Mouse (Mus musculus): ENCODE measurements around the gene ccdc198. TPM values are rescaled to one million over a fixed set of nuclear protein-coding genes. Genes with fewer than 3 reads are reported as not detected.

Gene ccdc198
- polyA plus RNA-seq, 1 experiment from 2014 or later: not detected

GRCm38 (mm10) chr14:49173290-49174135 lies 71.8 kb downstream of the ccdc198 start:
- ATAC-seq (ENCODE audit: insufficient number of reproducible peaks, low FRiP score, low TSS enrichment, low read depth): no peak
- WGBS: 46% methylated on average over 16 of the region's 16 CpGs
- H3K4me3 ChIP-seq: peak overlapping the region; percentile 95

GRCm38 (mm10) chr14:49172582-49172988 lies 72.7 kb downstream of the ccdc198 start:
- Histone ChIP-seq H3K9me3 (no peaks in the 10 kb centered on the region), H3K4me1 (peaks cover 20% of the 10 kb centered on the region), H3K27ac (peak overlapping the region; percentile 80), H3K4me2 (peak overlapping the region; percentile 85), H3K27me3 (no peaks in the 10 kb centered on the region), H3K4me3 (peak overlapping the region; percentile 95), H3K9ac (peak overlapping the region; percentile 91), H3K36me3 (no peaks in the 10 kb centered on the region)
- peak; percentile 66; the same call in 1 of the 2 replicates for ATAC-seq (ENCODE audit: insufficient number of reproducible peaks, low FRiP score, low TSS enrichment, low read depth)
- under 1% methylated on average over 45 of the region's 46 CpGs for WGBS

More at GRCm38 (mm10) chr14:49173290-49174135, 71.8 kb downstream of the ccdc198 start:
- H3K9me3 ChIP-seq: no peaks in the 10 kb centered on the region
- peak overlapping the region; percentile 85 for H3K4me2 ChIP-seq
- H3K27me3 ChIP-seq: no peaks in the 10 kb centered on the region
- H3K27ac ChIP-seq: no peak overlapping the region
- H3K9ac ChIP-seq: peak overlapping the region; percentile 91; the same call in 1 of the 2 replicates
- no peaks in the 10 kb centered on the region for H3K36me3 ChIP-seq
- H3K4me1 ChIP-seq: peaks cover 20% of the 10 kb centered on the region

DNA sequence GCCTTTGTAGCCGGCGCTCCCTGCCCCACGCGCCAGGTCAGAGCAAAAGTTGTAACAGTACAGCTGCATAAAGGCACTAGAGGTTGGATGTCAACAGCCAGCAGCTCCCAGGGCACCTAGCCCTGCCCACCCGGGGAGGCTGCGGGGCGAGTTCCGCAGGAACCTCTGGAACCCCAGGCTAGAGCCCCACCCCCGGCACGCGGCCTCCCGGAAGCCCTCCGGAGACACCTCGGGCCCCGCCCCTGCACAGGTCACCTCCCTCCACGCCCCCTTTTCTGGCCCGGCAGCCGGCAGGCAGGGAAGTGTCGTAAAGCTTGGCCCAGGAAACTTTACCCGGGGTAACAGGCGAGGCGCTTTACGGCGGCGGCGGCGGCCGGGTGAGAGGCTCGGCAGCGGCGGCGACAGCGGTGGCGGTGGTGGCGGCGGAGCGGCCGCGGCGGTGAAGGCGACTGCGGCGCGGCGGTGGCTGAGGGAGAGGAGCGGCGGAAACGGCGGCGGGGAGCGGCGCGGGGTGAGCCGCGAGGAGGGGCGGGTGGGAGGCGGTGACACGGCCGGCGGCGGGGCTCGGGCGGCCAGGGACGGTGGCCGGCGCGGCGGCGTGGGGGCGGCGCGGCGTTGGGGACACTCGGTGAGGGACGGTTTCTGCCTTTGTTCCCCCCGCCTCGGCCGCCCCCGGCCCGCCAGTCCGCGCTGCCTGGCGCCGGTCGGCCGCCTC lies 73.2 kb downstream of the ccdc198 start, which contains the start of gene Naa30:
Naa30 (plus strand) TSS at position 360 of the 715 bp plus-strand sequence.
- H3K9ac ChIP-seq: peak within 1 kb of the TSS; percentile 91
- peaks cover 20% of the 10 kb centered on the region for H3K4me1 ChIP-seq
- H3K27me3 ChIP-seq: no peaks in the 10 kb centered on the region
- no peaks in the 10 kb centered on the region for H3K9me3 ChIP-seq
- H3K4me2 ChIP-seq: peak within 1 kb of the TSS; percentile 85
- under 1% methylated on average over 33 of the region's 86 CpGs for WGBS
- H3K27ac ChIP-seq: peak within 1 kb of the TSS; percentile 80
- H3K36me3 ChIP-seq: no peaks in the 10 kb centered on the region
- ATAC-seq (ENCODE audit: insufficient number of reproducible peaks, low FRiP score, low TSS enrichment, low read depth): peak; percentile 93
- peak within 1 kb of the TSS; percentile 95 for H3K4me3 ChIP-seq

DNA sequence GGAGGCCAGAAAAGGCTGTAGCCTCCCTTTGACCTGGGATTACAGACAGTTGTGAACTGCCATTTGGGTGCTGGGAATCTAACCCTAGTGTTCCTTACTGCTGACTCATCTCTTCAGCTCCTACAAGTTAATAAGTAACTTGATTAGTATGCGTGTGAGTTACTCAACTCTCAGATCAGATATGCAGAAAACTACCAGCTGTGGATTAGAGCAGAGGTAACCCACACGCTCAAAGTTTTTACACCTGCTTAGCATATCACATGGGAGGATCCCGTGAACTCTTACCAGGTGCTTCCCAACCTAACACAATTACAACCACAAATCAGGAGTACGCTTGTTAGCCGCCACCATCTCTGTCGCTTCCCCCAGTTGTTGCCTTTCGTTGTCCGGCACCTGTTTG lies 74.0 kb downstream of the ccdc198 start:
- 20% methylated on average over 8 of the region's 8 CpGs for WGBS
- H3K36me3 ChIP-seq: no peaks in the 10 kb centered on the region
- H3K9ac ChIP-seq: peak overlapping the region; percentile 41
- H3K4me2 ChIP-seq: peak overlapping the region; percentile 85
- H3K9me3 ChIP-seq: no peaks in the 10 kb centered on the region
- H3K4me3 ChIP-seq: peak overlapping the region; percentile 95
- no peaks in the 10 kb centered on the region for H3K27me3 ChIP-seq
- peaks cover 20% of the 10 kb centered on the region for H3K4me1 ChIP-seq
- H3K27ac ChIP-seq: peak overlapping the region; percentile 80
- ATAC-seq (ENCODE audit: insufficient number of reproducible peaks, low FRiP score, low TSS enrichment, low read depth): no peak

Other genes with a start within 250 kb of the ccdc198 start
- gene Ap5m1, start 179.4 kb downstream of the ccdc198 start, polyA plus RNA-seq (2015; fragmentation: Nextera tagmentation; extraction: Ambion mirVana): 20.4 and 21.4 TPM in 2 replicates
- gene Exoc5, start 178.8 kb downstream of the ccdc198 start, polyA plus RNA-seq (2015; fragmentation: Nextera tagmentation; extraction: Ambion mirVana): 43.1 and 44.4 TPM in 2 replicates
- 8.2 and 10.6 TPM in 2 replicates for gene Naa30, start 73.2 kb downstream of the ccdc198 start, polyA plus RNA-seq (2015; fragmentation: Nextera tagmentation; extraction: Ambion mirVana)

Data from limb, embryonic 15.5 days (tissue).